Mouse (Mus musculus): ENCODE measurements at regions not wholly inside any gene's neighbourhood (a gene's known extent, or its start where the extent isn't known, plus 50 kb on each side); places are given as distances from the start of the nearest gene placed in this dataset.

GRCm38 (mm10) chr14:36470362-36470761 lies 375.6 kb downstream of the 4930474N05Rik start:
- H3K9me3 ChIP-seq (ENCODE audit: control insufficient read depth, low read length) = no peaks in the 10 kb centered on the region
- 70% methylated on average over 1 of the region's 1 CpGs for WGBS
- H3K4me3 ChIP-seq (ENCODE audit: low read length) = no peak overlapping the region
- no peak for ATAC-seq
- no peak overlapping the region for H3K4me2 ChIP-seq (ENCODE audit: low read depth, low read length)
- no peak overlapping the region for H3K27ac ChIP-seq (ENCODE audit: low read length)
- no peaks in the 10 kb centered on the region for H3K27me3 ChIP-seq (replicated peaks; ENCODE audit: control insufficient read depth, insufficient read depth, low read length)
- no peaks in the 10 kb centered on the region for H3K36me3 ChIP-seq (ENCODE audit: control insufficient read depth, insufficient read depth, low read length)
- H3K9ac ChIP-seq (ENCODE audit: low read depth, low read length) = no peak overlapping the region
- no peaks in the 10 kb centered on the region for H3K4me1 ChIP-seq (ENCODE audit: control insufficient read depth, insufficient read depth, low read length)

- Histone ChIP-seq H3K27ac (ENCODE audit: low read length) (no peak overlapping the region), H3K4me2 (ENCODE audit: low read depth, low read length) (no peak overlapping the region), H3K27me3 (replicated peaks; ENCODE audit: control insufficient read depth, insufficient read depth, low read length) (no peaks in the 10 kb centered on the region), H3K4me1 (ENCODE audit: control insufficient read depth, insufficient read depth, low read length) (no peaks in the 10 kb centered on the region), H3K9me3 (ENCODE audit: control insufficient read depth, low read length) (no peaks in the 10 kb centered on the region), H3K9ac (ENCODE audit: low read depth, low read length) (no peak overlapping the region), H3K36me3 (ENCODE audit: control insufficient read depth, insufficient read depth, low read length) (no peaks in the 10 kb centered on the region), H3K4me3 (ENCODE audit: low read length) (no peak overlapping the region)
- WGBS = 89% methylated on average over 1 of the region's 1 CpGs
- ATAC-seq = no peak
Observed at GRCm38 (mm10) chr14:36453049-36453448, 358.3 kb downstream of the 4930474N05Rik start.

- H3K27me3 ChIP-seq (replicated peaks; ENCODE audit: control insufficient read depth, insufficient read depth, low read length) = no peaks in the 10 kb centered on the region
- no peaks in the 10 kb centered on the region for H3K9me3 ChIP-seq (ENCODE audit: control insufficient read depth, low read length)
- H3K36me3 ChIP-seq (ENCODE audit: control insufficient read depth, insufficient read depth, low read length) = no peaks in the 10 kb centered on the region
- H3K4me1 ChIP-seq (ENCODE audit: control insufficient read depth, insufficient read depth, low read length) = no peaks in the 10 kb centered on the region
- no peak overlapping the region for H3K4me2 ChIP-seq (ENCODE audit: low read depth, low read length)
- no peak for ATAC-seq
- no peak overlapping the region for H3K4me3 ChIP-seq (ENCODE audit: low read length)
- no peak overlapping the region for H3K27ac ChIP-seq (ENCODE audit: low read length)
- H3K9ac ChIP-seq (ENCODE audit: low read depth, low read length) = no peak overlapping the region
Observed at GRCm38 (mm10) chr14:36450126-36450525, 355.4 kb downstream of the 4930474N05Rik start.

- Histone ChIP-seq H3K4me1 (ENCODE audit: control insufficient read depth, insufficient read depth, low read length) (no peaks in the 10 kb centered on the region), H3K36me3 (ENCODE audit: control insufficient read depth, insufficient read depth, low read length) (no peaks in the 10 kb centered on the region), H3K9me3 (ENCODE audit: control insufficient read depth, low read length) (no peaks in the 10 kb centered on the region), H3K9ac (ENCODE audit: low read depth, low read length) (no peak overlapping the region), H3K4me2 (ENCODE audit: low read depth, low read length) (no peak overlapping the region), H3K27ac (ENCODE audit: low read length) (no peak overlapping the region), H3K27me3 (replicated peaks; ENCODE audit: control insufficient read depth, insufficient read depth, low read length) (no peaks in the 10 kb centered on the region), H3K4me3 (ENCODE audit: low read length) (no peak overlapping the region)
- ATAC-seq = no peak
- 65% methylated on average over 3 of the region's 3 CpGs for WGBS
Observed at GRCm38 (mm10) chr14:36414656-36415273, 320.0 kb downstream of the 4930474N05Rik start.

GRCm38 (mm10) chr14:36414180-36414579 lies 319.5 kb downstream of the 4930474N05Rik start:
- Histone ChIP-seq H3K4me1 (ENCODE audit: control insufficient read depth, insufficient read depth, low read length) (no peaks in the 10 kb centered on the region), H3K9me3 (ENCODE audit: control insufficient read depth, low read length) (no peaks in the 10 kb centered on the region), H3K27me3 (replicated peaks; ENCODE audit: control insufficient read depth, insufficient read depth, low read length) (no peaks in the 10 kb centered on the region), H3K4me2 (ENCODE audit: low read depth, low read length) (no peak overlapping the region), H3K27ac (ENCODE audit: low read length) (no peak overlapping the region), H3K4me3 (ENCODE audit: low read length) (no peak overlapping the region), H3K9ac (ENCODE audit: low read depth, low read length) (no peak overlapping the region), H3K36me3 (ENCODE audit: control insufficient read depth, insufficient read depth, low read length) (no peaks in the 10 kb centered on the region)
- no peak for ATAC-seq
- 75% methylated on average over 1 of the region's 1 CpGs for WGBS
